Mouse (Mus musculus) liver, adult 2 months (tissue): ENCODE results near the gene Asah2. TPM values are rescaled to one million over a fixed set of nuclear protein-coding genes. Genes with fewer than 3 reads are reported as not detected.

ENCODE experiments used
- DNase-seq: peaks from one replicate; pipeline ENCODE4 v3.0.0-alpha.2; 2011; ENCODE audit warnings: low read depth, low spot score; ENCODE audit errors: extremely low read depth
- H3K27ac ChIP-seq: fragments of 200-500 bp; replicated peaks from 2 replicates; pipeline ENCODE4 v1.5.1; 2012; ENCODE audit warnings: low read depth, mild to moderate bottlenecking, control low read depth, inconsistent platforms, low read length; ENCODE audit not compliant: insufficient read depth
- H3K27me3 ChIP-seq: fragments of 200-500 bp; 2 replicates; pipeline ENCODE4 v1.6.1; 2012; ENCODE audit warnings: mild to moderate bottlenecking, moderate library complexity, low read length, inconsistent platforms; ENCODE audit not compliant: control insufficient read depth, insufficient read depth
- H3K36me3 ChIP-seq: fragments of 200-500 bp; 2 replicates; pipeline ENCODE4 v1.6.1; 2012; ENCODE audit warnings: low read length, inconsistent platforms; ENCODE audit not compliant: control insufficient read depth, insufficient read depth
- H3K4me1 ChIP-seq: fragments of 200-500 bp; 2 replicates; pipeline ENCODE4 v1.6.1; 2011; ENCODE audit warnings: low read length; ENCODE audit not compliant: control insufficient read depth, insufficient read depth
- H3K4me3 ChIP-seq: fragments of 200-500 bp; 2 replicates; pipeline ENCODE4 v1.5.1; 2011; ENCODE audit warnings: low read depth, mild to moderate bottlenecking, control low read depth, low read length, moderate library complexity; ENCODE audit not compliant: insufficient read depth
- H3K79me2 ChIP-seq: fragments of 200-500 bp; 2 replicates; pipeline ENCODE4 v1.6.1; 2012; ENCODE audit warnings: inconsistent platforms, mild to moderate bottlenecking, low read length, moderate library complexity; ENCODE audit not compliant: control insufficient read depth, insufficient read depth
- H3K9ac ChIP-seq: fragments of 200-500 bp; 2 replicates; pipeline ENCODE4 v1.6.1; 2012; ENCODE audit warnings: low read depth, mild to moderate bottlenecking, control low read depth, inconsistent platforms, low read length
- CTCF ChIP-seq: fragments of 200-500 bp; IDR thresholded peaks from 2 replicates; pipeline ENCODE4 v1.5.1; 2011; ENCODE audit warnings: low read depth, low read length, control low read depth
- POLR2A ChIP-seq: fragments of 200-500 bp; IDR thresholded peaks from 2 replicates; pipeline ENCODE4 v1.6.1; 2011; ENCODE audit warnings: low read length, control low read depth; ENCODE audit not compliant: insufficient read depth; ENCODE audit errors: extremely low read depth
- WGBS: fragments of 180-500 bp; shearing (Covaris S2); methylation state at CpG from one replicate; pipeline ENCODE4 v1.1.7; 2018; 5-methylcytosine and 5-hydroxymethylcytosine counted together
- polyA plus RNA-seq: library from polyadenylated mRNA; depleted of rRNA; stranded (reverse); fragments of >200 nt; gene quantifications from 2 replicates; pipeline ENCODE4 v1.2.3, GENCODE M21; 2012
- total RNA-seq: library from RNA; depleted of rRNA; stranded (reverse); fragments of >200 nt; gene quantifications from 2 replicates; pipeline ENCODE4 v1.2.3, GENCODE M21; 2014

Gene Asah2
- total and polyA plus RNA-seq, 2 experiments = 7.8 to 16.6 TPM

DNA sequence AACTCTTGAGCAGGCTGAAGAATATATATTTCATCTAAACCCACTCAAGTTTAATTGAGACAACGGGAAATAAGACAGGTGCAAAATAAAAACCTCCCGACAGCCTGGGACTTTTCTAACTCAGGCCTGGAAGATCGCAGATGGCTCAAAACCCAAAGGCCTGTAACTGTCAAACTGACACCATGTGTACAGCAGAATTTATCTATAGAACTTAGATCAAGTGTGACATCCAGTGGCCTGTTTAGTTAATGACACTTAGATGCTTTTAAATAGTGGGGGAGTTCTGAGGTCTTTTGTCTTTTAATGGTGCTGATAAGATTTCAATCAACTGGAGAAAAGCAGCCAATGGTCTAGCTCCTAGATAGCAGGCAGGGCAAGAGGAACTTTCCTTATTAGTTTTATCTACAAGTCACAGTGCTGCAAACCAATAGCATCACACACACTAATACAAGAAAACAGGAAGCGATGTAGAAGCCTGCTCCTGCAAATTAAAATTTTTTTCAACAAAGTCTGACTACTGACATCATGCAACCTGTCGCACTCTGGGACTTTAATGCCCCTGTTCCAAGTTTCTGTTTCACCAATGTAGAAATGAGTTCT, 140.0 kb downstream of the Asah2 start:
- 62% methylated on average over 5 of the region's 5 CpGs for WGBS
- DNase-seq = no peak
- Histone ChIP-seq H3K79me2 (no peaks in the 10 kb centered on the region), H3K4me3 (no peak overlapping the region), H3K9ac (no peak overlapping the region), H3K27ac (no peak overlapping the region), H3K27me3 (no peaks in the 10 kb centered on the region), H3K4me1 (no peaks in the 10 kb centered on the region), H3K36me3 (no peaks in the 10 kb centered on the region)
- TF ChIP-seq POLR2A (no peak), CTCF (peak; percentile 49)

DNA sequence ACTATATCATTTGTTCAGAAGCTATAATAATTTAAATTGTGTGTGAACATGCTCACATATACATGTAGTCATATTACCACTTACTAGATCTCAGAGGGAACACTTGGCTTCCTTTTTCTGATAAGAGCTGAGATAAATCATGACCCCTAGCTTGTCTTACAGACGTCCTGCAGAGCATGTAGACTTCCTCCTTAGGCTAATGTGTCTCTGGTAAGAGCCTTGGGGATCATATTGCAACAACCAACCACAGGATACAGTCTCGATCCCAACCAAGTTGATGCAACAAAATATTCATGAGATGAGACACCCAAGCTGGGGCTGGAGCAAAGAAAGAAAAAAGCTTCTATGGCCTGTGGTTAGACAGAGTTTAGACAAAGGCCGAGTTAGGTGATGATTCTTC, 144.9 kb downstream of the Asah2 start:
- WGBS = 70% methylated on average over 3 of the region's 3 CpGs
- H3K27me3 ChIP-seq = no peaks in the 10 kb centered on the region
- H3K27ac ChIP-seq = no peak overlapping the region
- no peaks in the 10 kb centered on the region for H3K36me3 ChIP-seq
- no peaks in the 10 kb centered on the region for H3K79me2 ChIP-seq
- no peak for DNase-seq
- no peak overlapping the region for H3K4me3 ChIP-seq
- H3K9ac ChIP-seq = no peak overlapping the region
- TF ChIP-seq CTCF = no peak
- no peak for TF ChIP-seq POLR2A
- no peaks in the 10 kb centered on the region for H3K4me1 ChIP-seq

DNA sequence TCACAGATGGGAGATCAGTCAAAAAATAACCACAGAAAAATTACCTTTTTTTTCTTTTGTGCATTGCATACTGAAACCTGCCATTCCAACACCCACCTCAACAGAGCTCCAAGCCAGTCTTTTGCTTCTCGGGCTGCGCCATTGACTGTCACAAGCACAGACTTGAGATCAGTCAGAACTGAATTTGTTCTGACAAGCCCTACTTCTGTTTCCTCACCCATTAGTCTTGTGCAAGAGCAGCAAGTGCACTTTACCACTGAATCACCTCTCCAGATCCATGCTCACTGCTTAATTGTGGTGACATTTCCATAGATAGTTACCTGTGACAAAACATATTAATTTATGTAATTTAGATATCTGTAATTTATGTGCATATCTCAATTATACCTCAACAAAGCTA, 147.6 kb downstream of the Asah2 start:
- Histone ChIP-seq H3K27ac (no peak overlapping the region), H3K79me2 (no peaks in the 10 kb centered on the region), H3K27me3 (no peaks in the 10 kb centered on the region), H3K4me3 (no peak overlapping the region), H3K9ac (no peak overlapping the region), H3K4me1 (no peaks in the 10 kb centered on the region), H3K36me3 (no peaks in the 10 kb centered on the region)
- no peak for DNase-seq
- no peak for TF ChIP-seq CTCF
- no peak for TF ChIP-seq POLR2A
- WGBS = 92% methylated on average over 2 of the region's 2 CpGs

DNA sequence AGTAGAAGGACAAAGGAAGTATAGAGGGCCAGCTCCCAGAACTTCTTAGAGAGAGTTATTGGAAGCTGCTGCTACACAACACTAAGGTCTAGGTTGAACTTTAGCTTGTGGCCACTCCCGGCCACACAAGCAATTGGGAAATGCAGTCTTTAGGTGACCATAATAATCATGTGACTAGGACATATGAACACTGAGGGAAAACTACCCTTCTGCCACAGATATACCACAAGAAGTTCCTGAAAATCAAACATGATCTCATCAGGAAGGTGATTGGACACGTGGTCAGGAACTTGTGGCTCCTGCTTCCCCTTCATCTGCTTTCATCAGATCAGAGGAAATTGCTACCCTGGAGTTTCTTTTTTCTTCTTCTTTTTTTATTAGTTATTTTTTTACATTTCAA, 151.7 kb downstream of the Asah2 start:
- Histone ChIP-seq H3K4me3 (no peak overlapping the region), H3K27me3 (no peaks in the 10 kb centered on the region), H3K79me2 (no peaks in the 10 kb centered on the region), H3K4me1 (no peaks in the 10 kb centered on the region), H3K36me3 (peaks cover 7% of the 10 kb centered on the region; the same call in 1 of the 2 replicates), H3K9ac (no peak overlapping the region), H3K27ac (no peak overlapping the region)
- TF ChIP-seq CTCF (no peak), POLR2A (no peak)
- WGBS = 59% methylated on average over 2 of the region's 2 CpGs
- no peak for DNase-seq

DNA sequence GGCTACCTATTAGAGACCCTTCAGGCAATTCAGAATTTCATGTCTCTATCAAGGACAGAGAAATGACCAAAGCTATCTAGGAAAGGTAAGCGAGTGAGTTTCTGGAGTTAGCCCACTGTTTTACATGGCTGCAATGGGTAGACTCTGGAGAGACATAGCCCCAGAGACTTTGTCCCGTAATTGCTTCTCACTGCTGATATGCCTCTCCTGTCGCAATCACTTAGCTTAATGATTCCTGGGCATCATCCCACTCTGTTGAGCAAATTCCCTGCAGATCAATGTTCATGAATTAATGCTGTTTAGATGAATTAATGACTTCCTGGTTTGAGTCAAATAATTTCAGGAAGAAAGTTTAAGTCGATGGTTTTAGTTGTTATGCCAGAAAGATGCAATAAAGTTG, 153.3 kb downstream of the Asah2 start:
- Histone ChIP-seq H3K79me2 (no peaks in the 10 kb centered on the region), H3K36me3 (peaks cover 16% of the 10 kb centered on the region), H3K4me3 (no peak overlapping the region), H3K27me3 (no peaks in the 10 kb centered on the region), H3K4me1 (no peaks in the 10 kb centered on the region), H3K9ac (no peak overlapping the region), H3K27ac (no peak overlapping the region)
- 30% methylated on average over 4 of the region's 4 CpGs for WGBS
- TF ChIP-seq CTCF (no peak), POLR2A (no peak)
- peak; percentile 73 for DNase-seq

DNA sequence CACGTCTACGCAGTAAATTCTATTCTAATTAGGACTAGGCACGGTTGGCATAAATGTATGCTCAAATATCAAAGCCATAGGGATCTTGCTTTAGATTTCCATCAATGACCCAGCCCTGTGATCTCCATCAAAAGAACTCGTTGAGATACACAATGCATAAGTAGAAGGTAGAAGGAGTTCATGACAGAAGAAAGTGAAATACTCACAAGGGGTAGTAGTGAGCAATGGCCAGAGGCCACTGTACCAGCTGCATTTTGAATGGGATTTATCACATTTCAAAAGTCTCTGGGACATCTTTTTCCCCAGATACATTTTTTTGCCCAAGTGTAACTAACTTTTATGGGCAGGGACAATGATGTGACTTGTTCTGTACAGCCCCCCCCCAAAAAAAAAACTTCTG, 153.7 kb downstream of the Asah2 start:
- H3K36me3 ChIP-seq = peaks cover 18% of the 10 kb centered on the region
- H3K27me3 ChIP-seq = no peaks in the 10 kb centered on the region
- WGBS = 92% methylated on average over 4 of the region's 4 CpGs
- no peak overlapping the region for H3K9ac ChIP-seq
- TF ChIP-seq POLR2A (no peak), CTCF (no peak)
- H3K4me3 ChIP-seq = no peak overlapping the region
- no peak overlapping the region for H3K27ac ChIP-seq
- H3K4me1 ChIP-seq = no peaks in the 10 kb centered on the region
- DNase-seq = no peak
- H3K79me2 ChIP-seq = no peaks in the 10 kb centered on the region
